Mouse (Mus musculus): Measurements from ENCODE around the gene Elmod1. TPM values are rescaled to one million over a fixed set of nuclear protein-coding genes. Genes with fewer than 3 reads are reported as not detected.
"Not testable (repeated sequence)": the region's sequence is repeated elsewhere in the genome, so short reads cannot be mapped to it uniquely, and the experiment has no call there.

The Elmod1 gene
- polyA plus RNA-seq (2012; rRNA removed): 1.2 and 1.4 TPM in 2 replicates

- DNase-seq (ENCODE audit: low read depth): no peak
Observed at GRCm38 (mm10) chr9:53975122-53975518, at the start of gene Elmod1. TSS of gene Elmod1 (minus strand) at chr9:53975301.

GRCm38 (mm10) chr9:54022795-54023194, 47.7 kb upstream of the Elmod1 start:
- peak; percentile 8 for DNase-seq (ENCODE audit: low read depth)

GRCm38 (mm10) chr9:53994528-53994927, 19.4 kb upstream of the Elmod1 start:
- no peak for DNase-seq (ENCODE audit: low read depth)

- not testable (repeated sequence) for DNase-seq (ENCODE audit: low read depth)
Observed at GRCm38 (mm10) chr9:53992567-53992966, 17.5 kb upstream of the Elmod1 start.

- DNase-seq (ENCODE audit: low read depth): no peak
Observed at GRCm38 (mm10) chr9:53990921-53991320, 15.8 kb upstream of the Elmod1 start.

GRCm38 (mm10) chr9:53986972-53987371, 11.9 kb upstream of the Elmod1 start:
- no peak for DNase-seq (ENCODE audit: low read depth)

- no peak for DNase-seq (ENCODE audit: low read depth)
Observed at GRCm38 (mm10) chr9:53984868-53985267, 9.8 kb upstream of the Elmod1 start.

- no peak for DNase-seq (ENCODE audit: low read depth)
Observed at GRCm38 (mm10) chr9:53974328-53975121, 576 bp downstream of the Elmod1 start.

- DNase-seq (ENCODE audit: low read depth): no peak
Observed at GRCm38 (mm10) chr9:53973929-53974327, 1.2 kb downstream of the Elmod1 start.

GRCm38 (mm10) chr9:53973241-53973640, 1.9 kb downstream of the Elmod1 start:
- DNase-seq (ENCODE audit: low read depth): no peak

- no peak for DNase-seq (ENCODE audit: low read depth)
Observed at GRCm38 (mm10) chr9:53972358-53972757, 2.7 kb downstream of the Elmod1 start.

GRCm38 (mm10) chr9:53967610-53968368, 7.3 kb downstream of the Elmod1 start:
- peak; percentile 41 for DNase-seq (ENCODE audit: low read depth)

GRCm38 (mm10) chr9:53957021-53957420, 18.1 kb downstream of the Elmod1 start:
- no peak for DNase-seq (ENCODE audit: low read depth)

GRCm38 (mm10) chr9:53954853-53955252, 20.2 kb downstream of the Elmod1 start:
- DNase-seq (ENCODE audit: low read depth): no peak

GRCm38 (mm10) chr9:53947463-53947862, 27.6 kb downstream of the Elmod1 start:
- no peak for DNase-seq (ENCODE audit: low read depth)

- DNase-seq (ENCODE audit: low read depth): no peak
Observed at GRCm38 (mm10) chr9:53938555-53938954, 36.5 kb downstream of the Elmod1 start.

- DNase-seq (ENCODE audit: low read depth): no peak
Observed at GRCm38 (mm10) chr9:53934179-53934578, 40.9 kb downstream of the Elmod1 start.

GRCm38 (mm10) chr9:53933375-53933774, 41.7 kb downstream of the Elmod1 start:
- no peak for DNase-seq (ENCODE audit: low read depth)

- no peak for DNase-seq (ENCODE audit: low read depth)
Observed at GRCm38 (mm10) chr9:53930906-53931305, 44.2 kb downstream of the Elmod1 start.

- no peak for DNase-seq (ENCODE audit: low read depth)
Observed at GRCm38 (mm10) chr9:53921061-53921460, 54.0 kb downstream of the Elmod1 start.

- no peak for DNase-seq (ENCODE audit: low read depth)
Observed at GRCm38 (mm10) chr9:53915929-53916721, 59.0 kb downstream of the Elmod1 start.

GRCm38 (mm10) chr9:53910823-53911222, 64.3 kb downstream of the Elmod1 start:
- DNase-seq (ENCODE audit: low read depth): no peak

Measured in gonadal fat pad, adult 2 months (tissue).